Mouse (Mus musculus): Measurements from ENCODE around the gene Tmem150a. TPM values are rescaled to one million over a fixed set of nuclear protein-coding genes. Genes with fewer than 3 reads are reported as not detected.

Gene Tmem150a
- polyA plus RNA-seq, 1 experiment: 47.6 TPM

DNA sequence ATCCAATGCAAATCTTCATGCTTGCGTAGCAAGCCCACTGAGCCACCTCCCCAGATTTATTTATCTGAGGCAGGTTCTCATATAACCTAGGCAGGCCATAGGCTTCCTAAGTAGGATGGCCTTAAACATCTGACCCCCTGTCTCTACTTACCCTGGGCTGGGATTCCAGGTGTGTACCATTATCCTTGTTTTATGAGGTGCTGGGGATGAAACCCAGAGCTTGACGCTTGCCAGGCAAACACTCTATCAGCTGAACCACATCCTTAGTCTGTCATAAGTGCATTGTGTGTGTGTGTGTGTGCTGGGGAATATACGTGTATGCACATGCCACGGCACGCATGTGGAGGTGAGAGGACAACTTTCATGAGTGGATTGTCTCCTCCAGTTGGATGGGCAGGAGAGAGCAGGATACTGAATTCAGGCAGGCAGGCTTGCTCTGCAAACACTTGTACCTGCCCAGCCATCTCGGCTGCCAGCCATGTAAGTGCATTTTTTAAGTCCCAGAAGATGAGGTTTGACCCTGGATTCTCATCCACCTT lies 33.6 kb downstream of the Tmem150a start:
- Histone ChIP-seq H3K4me3 (ENCODE audit: insufficient read depth, low read length) (no peak overlapping the region), H3K27ac (ENCODE audit: insufficient read depth, low read length) (no peak overlapping the region)
- TF ChIP-seq POLR2A (IDR thresholded peaks at IDR 0.05; ENCODE audit: low read depth, low read length): no peak
- TF ChIP-seq CTCF (IDR thresholded peaks at IDR 0.05; ENCODE audit: borderline replicate concordance, insufficient read depth, low read length): no peak

DNA sequence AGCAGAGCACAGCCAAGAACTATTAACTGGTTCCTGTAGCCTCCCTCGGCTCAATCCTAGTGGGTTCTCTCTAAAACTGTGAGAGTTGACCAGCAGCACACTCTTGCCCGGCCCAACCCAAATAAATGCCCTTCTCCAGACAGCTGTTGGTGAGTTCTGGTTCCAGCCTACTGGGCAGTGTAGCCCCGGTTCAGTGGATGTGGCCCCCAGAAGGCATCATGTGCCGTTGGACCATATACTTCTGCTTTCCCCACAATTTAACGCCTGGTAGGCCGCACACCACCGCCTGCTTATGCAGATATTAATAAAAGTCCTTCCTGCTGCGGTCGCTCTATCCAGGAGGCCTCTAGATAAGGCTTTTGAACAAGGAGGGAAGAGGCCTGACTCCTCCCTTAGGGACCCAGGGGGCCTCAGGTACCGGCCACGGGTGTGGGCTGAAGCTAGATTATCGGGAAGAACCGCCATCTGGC lies 34.3 kb downstream of the Tmem150a start:
- Histone ChIP-seq H3K27ac (ENCODE audit: insufficient read depth, low read length) (peak overlapping the region; percentile 84), H3K4me3 (ENCODE audit: insufficient read depth, low read length) (peak overlapping the region; percentile 69), H3K4me1 (ENCODE audit: control insufficient read depth, insufficient read depth, low read length) (no peaks in the 10 kb centered on the region)
- TF ChIP-seq CTCF (IDR thresholded peaks at IDR 0.05; ENCODE audit: borderline replicate concordance, insufficient read depth, low read length) (no peak), POLR2A (IDR thresholded peaks at IDR 0.05; ENCODE audit: low read depth, low read length) (no peak)

More for the DNA sequence above, 33.6 kb downstream of the Tmem150a start:
- H3K4me1 ChIP-seq (ENCODE audit: control insufficient read depth, insufficient read depth, low read length): no peaks in the 10 kb centered on the region

DNA sequence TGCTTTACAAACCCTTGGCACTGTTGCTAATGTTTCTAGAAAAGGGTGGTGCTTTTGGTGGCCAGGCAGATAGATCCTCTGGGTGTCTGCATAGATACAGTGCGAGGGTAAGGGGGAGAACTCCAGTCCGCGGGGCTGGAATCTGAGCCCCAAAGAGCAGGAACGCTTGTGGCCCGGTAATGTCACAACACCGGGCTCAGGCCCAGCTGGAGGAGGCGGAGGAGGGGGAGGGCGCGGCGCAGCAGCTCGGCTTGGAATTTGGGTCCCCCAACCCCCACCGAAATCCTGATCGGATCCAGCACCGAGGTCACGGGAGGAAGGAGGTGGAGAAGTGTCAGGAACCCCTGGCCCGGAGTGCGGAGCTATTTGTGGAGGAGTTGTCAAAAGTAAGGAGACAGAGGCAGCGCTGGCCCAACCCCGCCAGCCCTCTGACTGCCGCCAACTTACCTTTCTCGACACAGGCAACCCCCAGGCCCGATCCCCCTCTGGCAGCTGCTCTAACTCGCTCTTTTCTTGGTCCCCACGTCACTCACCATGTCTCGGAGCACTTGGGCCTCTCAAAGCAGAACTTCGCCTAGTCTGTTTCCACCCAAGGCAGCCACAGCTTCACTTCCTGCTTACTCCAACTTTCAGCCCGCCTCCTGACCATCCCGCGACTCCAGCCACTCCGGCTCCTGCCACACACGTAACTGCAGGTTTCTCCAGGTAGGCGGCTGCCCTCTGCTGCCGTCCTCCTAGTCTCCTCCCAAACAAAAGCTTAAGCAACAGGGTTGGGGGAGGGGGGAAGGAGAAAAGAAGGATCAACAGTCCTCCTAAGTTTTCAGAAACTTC lies 34.9 kb downstream of the Tmem150a start, which contains the start of gene Vamp8:
Gene Vamp8, minus strand, starts transcription at position 763 of the 831 bp plus-strand sequence.
- Histone ChIP-seq H3K4me1 (ENCODE audit: control insufficient read depth, insufficient read depth, low read length) (no peaks in the 10 kb centered on the region), H3K4me3 (ENCODE audit: insufficient read depth, low read length) (peak within 1 kb of the TSS; percentile 69), H3K27ac (ENCODE audit: insufficient read depth, low read length) (peak within 1 kb of the TSS; percentile 84)
- TF ChIP-seq CTCF (IDR thresholded peaks at IDR 0.05; ENCODE audit: borderline replicate concordance, insufficient read depth, low read length) (no peak), POLR2A (IDR thresholded peaks at IDR 0.05; ENCODE audit: low read depth, low read length) (peak; percentile 72)

GRCm38 (mm10) chr6:72390795-72391521 lies 35.7 kb downstream of the Tmem150a start:
- peak overlapping the region; percentile 84 for H3K27ac ChIP-seq (ENCODE audit: insufficient read depth, low read length)
- TF ChIP-seq POLR2A (IDR thresholded peaks at IDR 0.05; ENCODE audit: low read depth, low read length): no peak
- no peak for TF ChIP-seq CTCF (IDR thresholded peaks at IDR 0.05; ENCODE audit: borderline replicate concordance, insufficient read depth, low read length)
- peak overlapping the region; percentile 69; the same call in 1 of the 2 replicates for H3K4me3 ChIP-seq (ENCODE audit: insufficient read depth, low read length)
- H3K4me1 ChIP-seq (ENCODE audit: control insufficient read depth, insufficient read depth, low read length): no peaks in the 10 kb centered on the region

DNA sequence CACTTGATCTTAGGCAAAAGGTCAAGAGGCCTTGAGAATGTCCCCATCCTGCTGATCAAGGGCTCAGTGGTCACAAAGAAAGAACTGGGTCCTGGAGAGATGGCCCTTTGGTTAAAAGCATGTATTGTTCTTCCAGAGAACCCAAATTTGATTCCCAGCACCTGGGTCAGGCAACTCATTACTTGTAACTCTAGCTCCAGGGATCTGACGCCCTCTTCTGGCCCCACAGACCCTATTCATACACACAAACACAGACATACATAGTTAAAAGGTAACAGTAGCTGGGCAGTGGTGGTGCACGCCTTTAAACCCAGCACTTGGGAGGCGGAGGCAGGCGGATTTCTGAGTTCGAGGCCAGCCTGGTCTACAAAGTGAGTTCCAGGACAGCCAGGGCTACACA lies 37.1 kb downstream of the Tmem150a start:
- TF ChIP-seq CTCF (IDR thresholded peaks at IDR 0.05; ENCODE audit: borderline replicate concordance, insufficient read depth, low read length): no peak
- TF ChIP-seq POLR2A (IDR thresholded peaks at IDR 0.05; ENCODE audit: low read depth, low read length): no peak
- Histone ChIP-seq H3K4me3 (ENCODE audit: insufficient read depth, low read length) (no peak overlapping the region), H3K4me1 (ENCODE audit: control insufficient read depth, insufficient read depth, low read length) (no peaks in the 10 kb centered on the region), H3K27ac (ENCODE audit: insufficient read depth, low read length) (no peak overlapping the region)

- no peak for TF ChIP-seq CTCF (IDR thresholded peaks at IDR 0.05; ENCODE audit: borderline replicate concordance, insufficient read depth, low read length)
- TF ChIP-seq POLR2A (IDR thresholded peaks at IDR 0.05; ENCODE audit: low read depth, low read length): no peak
- no peaks in the 10 kb centered on the region for H3K4me1 ChIP-seq (ENCODE audit: control insufficient read depth, insufficient read depth, low read length)
- H3K4me3 ChIP-seq (ENCODE audit: insufficient read depth, low read length): no peak overlapping the region
- H3K27ac ChIP-seq (ENCODE audit: insufficient read depth, low read length): no peak overlapping the region
These were observed 41.6 kb downstream of the Tmem150a start for GRCm38 (mm10) chr6:72396837-72397251.

GRCm38 (mm10) chr6:72399967-72400366 lies 44.7 kb downstream of the Tmem150a start:
- TF ChIP-seq POLR2A (IDR thresholded peaks at IDR 0.05; ENCODE audit: low read depth, low read length) (no peak), CTCF (IDR thresholded peaks at IDR 0.05; ENCODE audit: borderline replicate concordance, insufficient read depth, low read length) (no peak)
- no peak overlapping the region for H3K4me3 ChIP-seq (ENCODE audit: insufficient read depth, low read length)
- H3K27ac ChIP-seq (ENCODE audit: insufficient read depth, low read length): no peak overlapping the region
- H3K4me1 ChIP-seq (ENCODE audit: control insufficient read depth, insufficient read depth, low read length): no peaks in the 10 kb centered on the region

GRCm38 (mm10) chr6:72401875-72402274 lies 46.6 kb downstream of the Tmem150a start:
- peak; percentile 61; the same call in 1 of the 2 replicates for TF ChIP-seq CTCF (IDR thresholded peaks at IDR 0.05; ENCODE audit: borderline replicate concordance, insufficient read depth, low read length)
- TF ChIP-seq POLR2A (IDR thresholded peaks at IDR 0.05; ENCODE audit: low read depth, low read length): no peak
- Histone ChIP-seq H3K27ac (ENCODE audit: insufficient read depth, low read length) (no peak overlapping the region), H3K4me1 (ENCODE audit: control insufficient read depth, insufficient read depth, low read length) (no peaks in the 10 kb centered on the region), H3K4me3 (ENCODE audit: insufficient read depth, low read length) (no peak overlapping the region)

GRCm38 (mm10) chr6:72405356-72405755 lies 50.1 kb downstream of the Tmem150a start:
- Histone ChIP-seq H3K4me1 (ENCODE audit: control insufficient read depth, insufficient read depth, low read length) (no peaks in the 10 kb centered on the region), H3K27ac (ENCODE audit: insufficient read depth, low read length) (no peak overlapping the region), H3K4me3 (ENCODE audit: insufficient read depth, low read length) (no peak overlapping the region)
- TF ChIP-seq CTCF (IDR thresholded peaks at IDR 0.05; ENCODE audit: borderline replicate concordance, insufficient read depth, low read length) (no peak), POLR2A (IDR thresholded peaks at IDR 0.05; ENCODE audit: low read depth, low read length) (no peak)

All from embryonic fibroblast, embryonic 13.5 days (primary cell).